23 mouse cellular contexts compared by ENCODE assay signal in the genomic region with DNA sequence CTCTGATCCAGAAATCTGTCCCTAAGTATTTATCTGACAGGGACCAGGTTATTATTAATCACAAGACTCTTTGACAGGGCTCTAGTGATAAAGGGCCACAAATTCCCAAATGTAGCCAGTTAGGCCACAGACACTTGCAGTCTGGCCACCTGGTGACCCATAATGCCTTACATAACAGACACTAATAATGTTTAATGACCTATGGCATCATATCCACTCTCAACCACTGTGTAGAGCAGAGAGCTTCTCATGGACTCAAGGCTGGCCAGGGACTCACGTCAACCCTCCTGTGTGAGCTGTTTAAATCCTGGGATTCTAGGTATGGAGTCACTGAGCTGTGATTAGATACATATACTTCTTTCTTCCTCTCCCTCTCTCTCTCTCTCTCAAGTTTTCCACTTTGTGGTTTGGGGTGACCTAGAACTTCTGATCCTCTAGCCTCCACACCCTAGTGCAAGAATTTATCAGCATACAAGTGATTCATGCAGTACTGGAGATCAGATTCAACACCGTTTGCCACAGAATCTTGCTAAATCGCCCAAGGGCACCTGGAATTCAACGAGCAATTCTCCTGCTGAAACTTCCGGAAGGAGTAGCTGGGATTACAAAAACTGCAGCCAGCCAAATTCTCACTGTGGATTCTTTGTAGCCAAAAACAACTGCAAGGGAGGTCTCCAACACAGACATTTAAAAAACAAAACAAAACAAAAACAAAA. TPM values are rescaled to one million over a fixed set of nuclear protein-coding genes. Genes with fewer than 3 reads are reported as not detected.
DNase-seq lines count a peak whose midpoint lies in the region; ATAC-seq and TF ChIP-seq lines count a peak whose summit lies in the region.
"Had no signal": no experiment of that assay in that cellular context is flagged by ENCODE, and none has a peak within 500 bp of the region (broad histone marks: within the 10 kb centered on the region; RNA-seq: fewer than 3 reads in every experiment).

No protein-coding gene starts in this region.

- peak overlapping the region; percentile 53; the same call in 1 of the 2 replicates for H3K27ac ChIP-seq in gastrocnemius, adult 2 months
- H3K27ac ChIP-seq in liver, postnatal 0 days (ENCODE audit: low read depth) = 0 out of 2 replicates have a peak overlapping the region, but pooled peaks have one; percentile 19
- H3K27ac ChIP-seq in brown adipose tissue, adult 24 weeks (replicated peaks; ENCODE audit: low read depth, low read length) = peak overlapping the region; percentile 94
- H3K27ac ChIP-seq: hindbrain, embryonic 13.5 days; layer of hippocampus, adult 2 months; midbrain, embryonic 12.5 days had no signal

- H3K4me3 ChIP-seq in gastrocnemius, adult 2 months = no peak overlapping the region
- H3K4me3 ChIP-seq in liver, postnatal 0 days (ENCODE audit: low read depth, low read length) = no peak overlapping the region
- no peak overlapping the region for H3K4me3 ChIP-seq in brown adipose tissue, adult 24 weeks (ENCODE audit: insufficient read depth, low read depth, low read length)
- H3K4me3 ChIP-seq: embryonic facial prominence, embryonic 12.5 days; hindbrain, embryonic 13.5 days; layer of hippocampus, adult 2 months; midbrain, embryonic 12.5 days had no signal

- H3K4me2 ChIP-seq in liver, postnatal 0 days (ENCODE audit: low read depth, low read length) = no peak overlapping the region
- H3K4me2 ChIP-seq: embryonic facial prominence, embryonic 12.5 days; midbrain, embryonic 12.5 days had no signal

- H3K27me3 ChIP-seq in liver, postnatal 0 days (ENCODE audit: insufficient read depth, low read length) = no peaks in the 10 kb centered on the region
- H3K27me3 ChIP-seq: embryonic facial prominence, embryonic 12.5 days; heart, embryonic 12.5 days; hindbrain, embryonic 13.5 days; limb, embryonic 13.5 days; midbrain, embryonic 12.5 days had no signal

- no peak for TF ChIP-seq CTCF in gastrocnemius, adult 2 months (IDR thresholded peaks at IDR 0.05)
- TF ChIP-seq CTCF in liver, postnatal 0 days (IDR thresholded peaks at IDR 0.05; ENCODE audit: low read depth) = no peak

- H3K4me1 ChIP-seq in liver, postnatal 0 days (ENCODE audit: insufficient read depth) = peaks cover 25% of the 10 kb centered on the region
- peaks cover 6% of the 10 kb centered on the region for H3K4me1 ChIP-seq in brown adipose tissue, adult 24 weeks (ENCODE audit: control insufficient read depth, insufficient read depth, insufficient read length, low read length)

- no peak overlapping the region for H3K9ac ChIP-seq in liver, postnatal 0 days (replicated peaks)
- H3K9ac ChIP-seq: embryonic facial prominence, embryonic 12.5 days; heart, embryonic 12.5 days; hindbrain, embryonic 13.5 days; limb, embryonic 13.5 days; liver, embryonic 15.5 days; midbrain, embryonic 12.5 days had no signal

- H3K36me3 ChIP-seq in liver, postnatal 0 days (replicated peaks; ENCODE audit: insufficient read depth, low read length) = no peaks in the 10 kb centered on the region
- H3K36me3 ChIP-seq: embryonic facial prominence, embryonic 12.5 days; heart, embryonic 12.5 days; hindbrain, embryonic 13.5 days; limb, embryonic 13.5 days; liver, embryonic 15.5 days; midbrain, embryonic 12.5 days had no signal

- WGBS in liver, postnatal 0 days (ENCODE audit: insufficient replicate concordance) = 83% methylated on average over 5 of the region's 5 CpGs

- no peak for ATAC-seq in liver, postnatal 0 days

- DNase-seq in gastrocnemius, adult 2 months = no peak
- no peak for DNase-seq in gastrocnemius, postnatal 36 days
- no peak for DNase-seq in liver, postnatal 0 days
- no peak for DNase-seq in liver
- DNase-seq in Muller cell, postnatal 12 days (ENCODE audit: inconsistent ontology term) = peak; percentile 22
- no peak for DNase-seq in left cerebral cortex, adult 11 months (ENCODE audit: low spot score)
- DNase-seq: cerebellum, adult 11 months had no signal

- no peak for TF ChIP-seq EP300 in liver, postnatal 0 days (IDR thresholded peaks at IDR 0.05; ENCODE audit: low read depth)

- no peaks in the 10 kb centered on the region for H3K9me3 ChIP-seq in liver, postnatal 0 days (ENCODE audit: low read length)
- H3K9me3 ChIP-seq: embryonic facial prominence, embryonic 12.5 days; heart, embryonic 12.5 days; hindbrain, embryonic 13.5 days; limb, embryonic 13.5 days; liver, embryonic 15.5 days; midbrain, embryonic 12.5 days had no signal

- intact Hi-C loops in gastrocnemius, adult 2 months (cut with DNase I) = loop anchor here (2.0 kb wide), 1 partner anchor 75 kb away; no protein-coding TSS in a partner anchor
- intact Hi-C loops in gastrocnemius, postnatal 36 days (cut with DNase I) = loop anchor here (10.0 kb wide), 2 partner anchors 49 to 51 kb away; a partner anchor contains a TSS

RNA-seq across cellular contexts. Expression of a gene that starts 5.8 kb away (rescaled TPM):
- total RNA-seq in gastrocnemius, adult 2 months (2021) = 1 to 10 TPM; 3.9 TPM
- 1 to 10 TPM; 3.6 to 3.8 TPM for total RNA-seq in gastrocnemius, postnatal 36 days (2021)
- 8.0 and 8.3 TPM in 2 replicates for polyA plus RNA-seq in liver, postnatal 0 days (2015; fragmentation: Nextera tagmentation; extraction: Ambion mirVana)
- polyA plus RNA-seq in brown adipose tissue, adult 24 weeks (2012; ENCODE audit: insufficient read depth, insufficient read length, missing spikeins) = 19.1 and 36.2 TPM in 2 replicates

RNA-seq across cellular contexts. Expression of a gene that starts 12.7 kb away (rescaled TPM):
- total RNA-seq in gastrocnemius, adult 2 months (2021) = 10 to 100 TPM; 26.4 to 33.5 TPM
- total RNA-seq in gastrocnemius, postnatal 36 days (2021) = 10 to 100 TPM; 21.0 to 28.3 TPM
- 2.3 and 2.4 TPM in 2 replicates for polyA plus RNA-seq in liver, postnatal 0 days (2015; fragmentation: Nextera tagmentation; extraction: Ambion mirVana)
- 55.3 and 59.3 TPM in 2 replicates for polyA plus RNA-seq in brown adipose tissue, adult 24 weeks (2012; ENCODE audit: insufficient read depth, insufficient read length, missing spikeins)

RNA-seq across cellular contexts. Expression of a gene that starts 19.8 kb away (rescaled TPM):
- not detected for total RNA-seq in gastrocnemius, adult 2 months (2021)
- not detected for total RNA-seq in gastrocnemius, postnatal 36 days (2021)
- polyA plus RNA-seq in liver, postnatal 0 days (2015; fragmentation: Nextera tagmentation; extraction: Ambion mirVana) = not detected in 2 replicates
- polyA plus RNA-seq in brown adipose tissue, adult 24 weeks (2012; ENCODE audit: insufficient read depth, insufficient read length, missing spikeins) = 0.40 and 0.42 TPM in 2 replicates
- total RNA-seq: gastrocnemius, adult 8-10 months; granulocyte monocyte progenitor cell, adult 5-6 weeks; megakaryocyte, adult 5-6 weeks; neutrophil, adult 5-6 weeks had no signal
- polyA plus RNA-seq: heart, embryonic 12.5 days; liver, embryonic 15.5 days; thymus, postnatal 0 days had no signal

RNA-seq across cellular contexts. Expression of a gene that starts 42.0 kb away (rescaled TPM):
- total RNA-seq in gastrocnemius, adult 2 months (2021) = under 1 TPM; 0.17 to 0.38 TPM
- under 1 TPM; 0.20 TPM for total RNA-seq in gastrocnemius, postnatal 36 days (2021)
- not detected in 2 replicates for polyA plus RNA-seq in liver, postnatal 0 days (2015; fragmentation: Nextera tagmentation; extraction: Ambion mirVana)
- polyA plus RNA-seq in brown adipose tissue, adult 24 weeks (2012; ENCODE audit: insufficient read depth, insufficient read length, missing spikeins) = not detected in 2 replicates
- total RNA-seq: common myeloid progenitor, adult 5-6 weeks; granulocyte monocyte progenitor cell, adult 5-6 weeks; heart, postnatal 14 days; megakaryocyte, adult 5-6 weeks; neutrophil, adult 5-6 weeks had no signal
- polyA plus RNA-seq: embryonic facial prominence, embryonic 12.5 days; limb, embryonic 13.5 days; liver, embryonic 15.5 days; midbrain, embryonic 12.5 days; small intestine, adult 2 months had no signal

RNA-seq across cellular contexts. Expression of a gene that starts 50.7 kb away (rescaled TPM):
- total RNA-seq in gastrocnemius, adult 2 months (2021) = 10 to 100 TPM in 1 of 2 experiments, 1 to 10 TPM in 1; 8.5 to 10.7 TPM
- total RNA-seq in gastrocnemius, postnatal 36 days (2021) = 1 to 10 TPM; 8.9 TPM
- 0.90 and 1.0 TPM in 2 replicates for polyA plus RNA-seq in liver, postnatal 0 days (2015; fragmentation: Nextera tagmentation; extraction: Ambion mirVana)
- 3.2 and 3.4 TPM in 2 replicates for polyA plus RNA-seq in brown adipose tissue, adult 24 weeks (2012; ENCODE audit: insufficient read depth, insufficient read length, missing spikeins)

Comparison
In these comparisons a context has a peak if more than half of its experiments do, and no peak if none do; other contexts are left out.
1. H3K27ac ChIP-seq: peak in every context shown above with its lines; median percentile 94 in brown adipose tissue, adult 24 weeks; 53 in gastrocnemius, adult 2 months; 19 in liver, postnatal 0 days.